Mouse (Mus musculus): ENCODE results near the gene Dmrta1.
"Not testable (repeated sequence)": the region's sequence is repeated elsewhere in the genome, so short reads cannot be mapped to it uniquely, and the experiment has no call there.

Gene Dmrta1

DNA sequence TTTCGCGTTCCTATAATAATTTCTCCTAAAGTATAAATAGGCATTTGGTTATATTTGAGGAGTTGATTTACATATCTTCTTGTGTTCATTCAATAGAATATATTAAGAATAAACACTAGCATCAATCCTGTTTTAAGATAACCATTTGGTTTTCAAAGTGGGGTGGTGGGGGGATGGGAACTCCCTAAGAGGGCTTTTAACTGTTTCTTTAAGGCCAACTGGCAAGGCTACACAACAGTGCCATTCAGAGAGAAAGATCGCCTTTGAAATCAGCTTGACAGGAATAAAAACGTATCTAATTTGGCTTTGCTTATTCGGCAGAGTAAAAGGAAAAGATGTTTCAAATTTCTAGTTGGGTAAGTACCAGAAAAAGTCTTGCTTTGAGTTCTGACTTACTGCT lies at the start of gene Dmrta1:
Gene Dmrta1 (plus strand): TSS at position 242 of the 400 bp plus-strand sequence.
- in situ Hi-C loops (cut with MboI): no loop called here

DNA sequence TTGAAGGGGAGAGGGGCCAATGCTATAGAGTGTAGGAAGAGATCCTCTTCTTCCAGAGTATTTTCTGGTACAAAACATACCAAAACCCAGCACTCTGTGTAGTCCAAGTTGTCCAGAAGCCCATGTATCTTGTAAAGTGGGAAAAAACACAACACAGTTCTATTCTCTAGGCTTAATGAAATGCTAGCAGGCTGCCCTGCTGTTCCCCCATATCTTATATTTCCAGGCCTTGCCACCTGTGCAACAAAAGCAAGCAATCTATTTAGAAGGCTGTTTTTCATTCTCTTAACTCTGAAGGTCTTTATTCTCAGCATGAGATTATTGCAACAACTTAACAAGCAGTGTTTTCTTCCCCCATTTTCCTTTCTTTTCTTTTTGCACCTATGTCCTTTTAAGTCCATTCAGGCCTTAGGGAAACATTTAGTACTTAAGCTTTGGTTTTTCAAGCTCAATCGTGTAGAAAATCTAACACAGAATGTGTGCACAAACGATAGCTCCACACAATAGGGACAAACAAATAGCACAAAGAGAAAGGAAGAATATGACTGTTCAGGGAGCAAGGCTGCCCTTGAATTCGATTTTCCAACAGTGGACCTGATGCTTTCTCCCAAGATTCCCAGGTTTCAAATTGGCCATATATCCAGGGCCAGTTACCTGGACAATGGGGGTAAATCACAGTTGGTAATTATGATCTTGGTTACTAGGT lies 48.7 kb upstream of the Dmrta1 start:
- in situ Hi-C loops (cut with MboI): no loop called here

DNA sequence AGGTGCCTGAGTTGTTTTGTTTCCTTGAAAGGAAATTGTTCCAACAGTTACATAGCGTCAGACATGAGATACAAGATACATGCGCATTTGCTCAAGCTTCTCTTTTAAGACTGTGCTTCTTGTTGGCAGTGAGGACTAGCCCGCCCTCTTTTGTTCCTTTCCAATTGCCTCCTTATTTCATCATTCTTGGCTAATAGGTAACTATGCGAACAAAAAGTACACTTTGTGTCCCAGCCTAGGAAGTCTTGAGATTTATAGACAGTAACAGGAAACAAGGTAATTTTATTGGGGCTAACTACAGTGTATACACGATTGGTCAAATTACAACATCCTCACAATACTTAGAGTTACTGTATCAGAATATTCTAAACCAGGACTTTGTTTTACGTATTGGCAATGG lies 47.7 kb upstream of the Dmrta1 start:
- in situ Hi-C loops (cut with MboI): no loop called here

DNA sequence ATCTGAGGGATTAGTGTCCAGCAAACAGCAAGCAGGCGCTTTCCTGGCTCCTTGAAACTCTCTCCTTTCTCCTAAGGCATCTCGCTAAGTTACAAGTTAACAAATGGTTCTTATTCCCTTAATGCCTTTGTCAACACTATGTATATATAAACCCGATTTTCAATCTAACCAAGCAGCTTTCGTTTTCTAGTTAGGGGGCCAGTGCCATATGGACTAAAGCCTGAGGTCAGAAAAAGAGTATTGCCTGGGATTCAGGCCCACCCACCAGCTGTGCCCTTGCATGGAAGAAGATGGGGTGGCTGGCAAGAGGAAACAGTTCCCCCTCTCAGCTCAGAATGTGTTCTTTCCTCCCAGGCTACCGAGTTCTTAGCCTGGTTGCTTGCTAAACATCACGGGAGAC lies 40.6 kb upstream of the Dmrta1 start:
- in situ Hi-C loops (cut with MboI): no loop called here

DNA sequence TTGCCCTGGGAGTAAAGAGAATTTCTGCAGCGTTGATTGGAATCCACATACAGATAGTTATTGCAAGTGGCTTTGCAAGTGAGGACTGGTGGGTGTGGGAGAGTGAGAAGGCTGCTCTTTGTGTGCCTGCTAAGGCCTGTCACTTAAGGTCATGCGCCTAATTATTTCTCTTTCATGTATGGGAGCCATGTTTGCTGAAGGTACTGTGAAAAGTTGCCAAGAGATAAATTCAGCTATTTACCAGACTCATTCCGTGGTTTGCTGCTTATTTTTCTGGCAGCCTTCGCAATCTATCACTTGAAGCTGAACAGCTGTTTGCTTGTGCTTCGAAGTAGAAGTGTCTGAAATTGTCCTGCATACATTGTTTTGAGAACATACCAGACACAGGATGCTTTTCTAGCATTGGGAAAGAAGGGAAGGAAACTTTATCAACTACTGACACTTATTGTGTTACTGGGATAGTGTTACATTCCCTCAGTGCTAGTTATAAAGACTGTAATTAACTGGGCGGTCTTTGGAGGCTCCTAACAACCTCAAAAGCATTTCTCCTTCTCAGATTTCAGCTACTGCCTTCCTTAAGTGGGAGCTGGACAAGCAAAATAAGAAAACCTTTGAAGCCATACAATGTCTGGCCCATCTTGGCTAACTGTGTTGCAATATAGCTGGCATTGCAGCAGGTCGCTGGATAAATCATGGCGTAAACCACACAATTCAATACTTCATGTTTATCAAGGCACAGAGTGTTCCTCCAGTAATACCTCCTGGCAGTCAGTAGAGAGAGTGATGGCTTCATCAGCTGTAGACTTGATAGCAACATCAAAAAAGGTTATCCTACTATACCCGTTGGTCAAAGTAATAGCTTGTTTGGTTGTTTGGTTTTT lies 34.8 kb upstream of the Dmrta1 start:
- in situ Hi-C loops (cut with MboI): no loop called here

DNA sequence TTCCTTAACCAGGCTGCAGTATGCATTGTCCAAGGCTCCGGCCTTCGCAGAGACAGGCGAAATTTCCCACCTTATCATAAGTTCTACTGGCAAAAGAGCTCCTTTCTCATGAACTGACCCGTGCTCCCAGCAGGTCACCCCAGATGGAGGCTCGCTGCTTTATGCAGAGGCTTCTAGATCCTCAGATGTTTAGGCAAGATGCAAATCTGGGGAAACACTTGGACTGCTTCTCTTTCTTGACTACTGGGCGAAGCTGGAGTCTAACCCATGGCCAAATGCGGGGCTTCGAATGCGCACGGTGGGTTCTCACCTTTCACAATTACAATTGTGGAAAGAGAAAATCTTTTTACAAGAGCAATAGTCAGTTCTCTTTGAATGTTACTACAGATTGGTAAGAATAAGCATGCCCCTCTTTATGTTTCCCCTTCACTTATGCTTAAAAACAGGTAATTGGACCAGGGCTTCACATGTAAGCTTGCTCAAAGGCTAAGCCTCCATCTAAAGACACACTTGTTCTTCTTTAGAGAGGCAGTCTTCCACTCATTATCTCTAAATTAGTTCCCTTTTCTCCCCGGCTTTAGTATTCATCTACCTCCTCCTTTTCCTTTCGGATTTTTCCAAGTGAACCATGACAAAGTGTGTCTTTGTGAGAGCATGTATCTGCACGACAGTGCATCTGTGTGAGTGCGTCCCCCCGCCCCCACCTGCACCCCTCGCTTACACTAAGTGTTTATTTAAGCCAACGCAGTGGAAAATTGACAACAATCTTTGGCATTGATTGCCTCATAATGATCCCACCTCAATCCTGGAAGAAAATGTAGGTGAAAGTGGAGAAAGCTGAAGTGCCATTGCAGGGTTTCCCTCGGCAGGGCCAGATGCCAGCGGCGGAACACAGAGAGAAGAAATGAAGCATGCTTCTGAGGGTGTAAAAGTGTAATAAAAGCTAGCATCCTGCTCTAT lies 28.6 kb upstream of the Dmrta1 start:
- in situ Hi-C loops (cut with MboI): no loop called here

DNA sequence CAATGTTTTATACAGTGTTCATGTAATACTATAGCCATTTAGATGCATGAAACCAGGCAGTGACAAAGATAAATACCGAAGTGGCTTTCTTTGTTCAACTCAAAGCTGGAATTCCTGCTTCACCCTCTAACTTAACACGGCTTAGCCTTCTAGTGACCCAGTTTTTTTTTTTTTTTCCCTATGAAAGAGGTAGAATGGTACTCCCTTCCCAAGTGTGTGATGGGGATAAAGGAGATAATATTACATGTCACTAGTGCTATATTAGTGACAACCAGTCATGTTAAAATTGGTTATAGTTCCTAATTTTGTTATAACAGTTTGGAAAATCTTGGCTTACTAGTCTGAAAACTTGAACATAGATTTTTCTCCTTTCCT lies 27.9 kb upstream of the Dmrta1 start:
- in situ Hi-C loops (cut with MboI): no loop called here

DNA sequence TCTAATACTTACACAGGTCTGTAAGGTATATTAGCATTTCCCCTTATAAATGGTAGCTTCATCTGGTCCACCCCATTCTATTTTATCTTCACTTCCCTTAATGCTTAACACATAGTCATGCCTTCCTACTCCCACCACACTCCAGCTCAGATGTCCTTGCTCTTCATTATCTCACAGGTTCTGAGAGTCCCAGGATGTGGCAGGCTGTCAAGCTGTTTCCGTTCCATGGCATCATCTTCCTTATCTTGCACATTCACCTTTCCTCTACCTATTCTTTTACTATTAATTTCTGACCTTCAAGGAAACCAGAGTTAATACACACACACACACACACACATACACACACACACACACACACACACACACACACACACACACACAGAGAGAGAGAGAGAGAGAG lies 27.5 kb upstream of the Dmrta1 start:
- in situ Hi-C loops (cut with MboI): no loop called here

DNA sequence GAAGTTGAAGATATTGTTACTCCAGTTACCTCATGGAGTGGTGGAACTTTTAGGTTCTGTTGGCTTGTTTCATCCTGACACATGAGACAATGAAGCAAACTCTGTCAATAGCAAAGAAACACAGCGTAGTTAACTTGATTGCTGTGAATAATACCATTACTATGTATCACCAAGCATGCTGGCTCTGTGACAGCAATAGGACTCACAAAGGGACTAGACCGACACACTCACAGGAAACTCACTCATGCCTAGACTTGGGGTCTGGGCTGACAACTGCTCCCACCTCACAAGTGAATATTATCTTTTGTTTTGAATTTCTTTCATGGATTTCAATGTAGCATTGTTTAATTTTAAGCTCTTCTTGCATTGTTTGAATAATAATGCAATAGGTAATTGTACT lies 15.8 kb upstream of the Dmrta1 start:
- in situ Hi-C loops (cut with MboI): no loop called here

DNA sequence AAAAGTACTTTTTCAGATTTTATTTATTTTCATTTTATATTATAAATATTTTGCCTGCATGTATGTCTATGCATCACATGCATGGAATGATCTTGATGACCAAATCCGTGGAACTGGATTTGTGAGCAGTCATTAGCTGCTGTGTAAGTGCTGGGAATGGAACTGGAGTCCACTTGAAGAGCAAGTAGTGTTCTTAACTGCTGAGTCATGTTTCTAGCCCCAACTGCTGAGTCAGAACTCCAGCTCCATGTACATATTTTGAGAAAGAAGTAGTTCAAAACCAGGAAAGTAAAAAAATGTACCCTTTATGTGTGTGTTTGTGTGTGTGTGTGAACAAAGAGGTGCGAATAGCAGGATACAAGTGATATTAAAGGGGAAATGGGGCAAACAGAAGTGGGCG lies 4.5 kb upstream of the Dmrta1 start:
- in situ Hi-C loops (cut with MboI): no loop called here

DNA sequence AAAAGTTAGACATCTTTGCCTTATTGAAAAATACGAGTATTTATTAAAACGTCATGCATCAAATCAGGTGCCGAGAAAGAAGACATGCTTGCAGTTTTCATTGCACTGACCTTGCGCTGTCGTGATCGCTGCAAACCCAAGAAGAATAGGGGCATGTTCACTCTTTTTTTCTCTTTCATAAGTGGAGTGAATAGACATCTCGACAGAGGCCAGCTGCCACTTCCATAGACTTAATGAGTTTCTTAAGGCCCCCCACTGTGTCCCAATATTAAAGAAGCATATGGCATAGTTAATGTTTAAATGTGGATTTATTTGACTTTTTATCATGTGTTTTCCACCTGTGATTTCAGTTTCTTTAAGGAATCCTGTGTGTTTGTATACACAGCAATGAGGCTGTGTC lies 1.3 kb upstream of the Dmrta1 start:
- in situ Hi-C loops (cut with MboI): no loop called here

DNA sequence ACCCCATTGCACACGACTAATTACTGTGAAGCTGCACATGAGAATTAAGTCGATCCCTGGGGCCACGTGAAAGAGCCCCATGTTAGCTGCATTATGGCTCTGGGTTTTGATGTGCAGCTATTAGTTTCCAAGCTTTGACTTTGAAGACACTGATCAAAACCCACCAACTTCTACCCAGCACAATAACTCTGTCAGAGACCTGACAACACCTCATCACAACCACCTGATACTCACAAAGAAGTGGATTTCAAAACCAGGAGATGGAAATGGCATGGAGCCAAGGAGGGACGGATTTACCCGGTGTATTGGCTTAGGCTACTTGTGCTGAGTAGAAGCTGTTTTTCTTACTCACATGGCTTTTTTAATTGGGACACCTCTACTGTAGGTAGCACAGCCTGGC lies 523 bp upstream of the Dmrta1 start:
- in situ Hi-C loops (cut with MboI): no loop called here

DNA sequence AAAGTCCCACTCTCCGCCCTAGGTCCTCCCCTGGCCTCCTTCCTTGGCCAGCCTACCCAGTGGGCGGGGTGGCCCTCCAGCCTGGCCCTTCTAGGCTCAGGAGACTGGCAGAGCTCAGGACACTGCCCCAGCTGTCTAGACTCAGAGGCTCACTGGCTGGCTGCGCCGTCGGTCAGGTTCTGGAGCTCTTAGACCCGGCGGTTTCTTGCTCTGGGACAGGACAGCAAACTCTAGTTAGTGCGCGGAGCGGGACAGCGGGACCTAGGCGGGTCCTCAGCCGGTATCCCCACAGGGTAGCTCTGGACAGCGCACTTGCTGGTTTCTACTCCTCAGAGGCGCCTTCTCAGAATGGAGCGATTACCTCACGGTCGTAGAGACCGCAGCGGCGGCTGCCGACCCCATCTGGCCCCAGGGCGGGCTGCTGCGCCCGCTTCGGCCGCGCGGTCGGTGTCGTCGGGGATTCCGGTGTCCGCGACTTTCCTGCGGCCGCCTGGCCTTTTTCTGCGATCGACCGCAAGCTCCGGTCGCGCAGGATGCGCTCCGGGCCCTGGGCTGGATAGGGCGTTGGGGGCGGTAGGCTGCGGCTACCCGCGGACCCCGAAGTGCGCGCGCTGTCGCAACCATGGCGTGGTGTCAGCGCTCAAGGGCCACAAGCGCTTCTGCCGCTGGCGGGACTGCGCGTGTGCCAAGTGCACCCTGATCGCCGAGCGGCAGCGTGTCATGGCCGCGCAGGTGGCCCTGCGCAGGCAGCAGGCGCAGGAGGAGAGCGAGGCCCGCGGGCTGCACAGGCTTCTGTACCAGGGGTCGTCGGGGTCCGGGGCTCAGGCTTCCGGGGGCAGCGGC lies 8.9 kb downstream of the Dmrta1 start:
- in situ Hi-C loops (cut with MboI): no loop called here

DNA sequence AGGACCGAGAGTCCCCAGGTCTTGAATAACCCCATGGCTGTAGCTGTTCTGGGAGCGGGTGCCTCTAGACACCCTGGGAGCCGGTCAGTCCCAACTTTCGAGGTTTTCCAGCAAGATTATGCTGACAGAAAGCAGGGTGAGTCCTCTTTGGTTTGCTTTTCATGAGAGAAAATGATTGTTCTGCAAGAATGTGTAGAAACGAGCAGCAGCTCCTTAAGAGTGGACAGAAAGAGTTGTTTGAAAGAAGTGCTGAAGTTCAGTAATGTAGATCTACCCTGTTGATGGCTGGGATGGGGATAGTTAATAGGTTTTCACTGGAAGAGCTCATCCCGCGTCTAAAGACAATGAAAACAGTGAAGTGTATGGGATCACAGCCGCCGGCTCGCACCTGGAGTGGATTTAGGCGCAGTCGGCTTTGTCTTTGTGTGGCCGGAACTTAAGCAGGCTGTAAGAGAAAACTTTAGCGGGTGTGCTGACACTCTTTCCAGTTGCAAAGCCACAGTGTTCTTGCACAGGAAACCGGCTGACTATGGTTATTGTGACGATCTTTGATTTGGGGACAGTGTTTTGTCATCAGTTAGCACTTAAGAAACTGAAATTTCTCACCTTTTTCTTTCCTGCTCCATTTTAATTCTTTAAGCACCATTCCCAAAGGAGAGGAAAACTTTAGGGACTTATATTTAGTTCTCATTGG lies 9.7 kb downstream of the Dmrta1 start:
- in situ Hi-C loops (cut with MboI): no loop called here

DNA sequence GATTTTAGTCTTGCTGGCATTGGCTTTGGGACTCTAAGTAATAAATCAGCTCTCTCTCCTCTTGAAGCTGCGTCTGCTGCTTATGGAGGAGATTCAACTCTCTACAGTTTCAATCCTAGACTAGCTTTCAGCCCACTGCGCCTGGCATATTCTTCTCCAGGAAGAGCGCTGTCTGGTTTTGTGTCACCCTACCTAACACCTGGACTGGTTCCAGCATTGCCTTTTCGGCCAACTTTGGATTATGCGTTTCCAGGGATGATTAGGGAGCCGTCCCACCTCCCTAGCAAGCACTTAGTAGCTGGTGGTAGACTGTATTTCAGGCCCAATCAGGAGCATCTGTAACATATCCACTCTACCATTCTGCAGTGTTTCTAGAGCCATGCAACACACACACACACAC lies 12.7 kb downstream of the Dmrta1 start:
- in situ Hi-C loops (cut with MboI): no loop called here

DNA sequence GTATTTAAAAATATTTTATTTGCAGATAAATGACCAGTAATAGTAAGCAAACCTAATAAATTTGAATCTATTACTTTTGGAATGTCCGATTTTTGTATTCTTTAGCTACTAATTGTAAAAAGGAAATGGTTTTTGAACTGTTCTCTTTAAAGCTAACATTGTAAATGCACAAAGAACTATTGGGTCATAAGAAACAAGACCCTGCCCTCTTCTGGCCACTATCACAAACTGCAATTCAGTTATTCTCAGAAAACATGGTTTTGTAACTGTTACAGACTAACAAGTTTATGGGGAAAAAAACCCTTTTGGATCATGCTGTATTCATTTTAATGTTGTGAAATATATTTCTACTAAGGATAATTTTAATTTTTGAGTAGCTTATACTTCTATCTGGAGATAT lies 13.5 kb downstream of the Dmrta1 start:
- in situ Hi-C loops (cut with MboI): no loop called here

DNA sequence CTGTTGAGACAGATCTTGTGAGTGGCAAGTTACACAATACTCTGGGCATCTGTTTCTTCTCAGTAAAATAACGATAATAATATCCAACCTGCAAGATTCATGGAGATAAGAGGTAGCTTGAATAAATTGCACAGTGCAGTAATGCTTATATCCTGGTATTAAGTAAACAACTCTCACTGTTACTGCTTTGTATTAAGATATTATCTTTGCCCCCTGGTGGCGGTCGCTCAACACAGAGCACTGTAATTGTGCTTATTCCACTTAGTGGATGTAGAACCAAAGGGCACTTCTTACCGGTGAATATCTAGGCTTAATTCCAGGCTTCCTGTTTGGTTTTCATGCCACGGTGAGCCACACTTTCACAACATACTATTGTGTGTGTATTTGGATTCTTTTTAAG lies 16.4 kb downstream of the Dmrta1 start:
- in situ Hi-C loops (cut with MboI): no loop called here

DNA sequence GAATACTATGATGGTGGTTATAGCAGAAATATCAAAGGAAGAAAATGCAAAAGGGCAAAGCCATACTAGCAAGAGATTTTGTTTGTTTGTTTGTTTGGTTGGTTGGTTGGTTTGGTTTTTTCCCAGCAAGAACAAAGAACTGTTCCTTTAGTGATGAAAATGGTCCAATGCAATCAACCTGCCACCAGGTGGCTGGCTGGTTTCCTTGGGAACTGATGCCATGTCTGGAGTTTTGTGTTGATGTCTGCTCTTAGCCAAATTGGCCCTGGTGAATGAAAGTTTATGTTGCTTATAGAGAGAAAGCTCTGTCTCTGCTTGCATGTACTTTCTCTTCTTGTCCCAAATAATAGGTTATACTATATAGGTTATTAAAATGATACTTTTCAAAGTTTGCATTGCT lies 18.7 kb downstream of the Dmrta1 start:
- in situ Hi-C loops (cut with MboI): no loop called here

DNA sequence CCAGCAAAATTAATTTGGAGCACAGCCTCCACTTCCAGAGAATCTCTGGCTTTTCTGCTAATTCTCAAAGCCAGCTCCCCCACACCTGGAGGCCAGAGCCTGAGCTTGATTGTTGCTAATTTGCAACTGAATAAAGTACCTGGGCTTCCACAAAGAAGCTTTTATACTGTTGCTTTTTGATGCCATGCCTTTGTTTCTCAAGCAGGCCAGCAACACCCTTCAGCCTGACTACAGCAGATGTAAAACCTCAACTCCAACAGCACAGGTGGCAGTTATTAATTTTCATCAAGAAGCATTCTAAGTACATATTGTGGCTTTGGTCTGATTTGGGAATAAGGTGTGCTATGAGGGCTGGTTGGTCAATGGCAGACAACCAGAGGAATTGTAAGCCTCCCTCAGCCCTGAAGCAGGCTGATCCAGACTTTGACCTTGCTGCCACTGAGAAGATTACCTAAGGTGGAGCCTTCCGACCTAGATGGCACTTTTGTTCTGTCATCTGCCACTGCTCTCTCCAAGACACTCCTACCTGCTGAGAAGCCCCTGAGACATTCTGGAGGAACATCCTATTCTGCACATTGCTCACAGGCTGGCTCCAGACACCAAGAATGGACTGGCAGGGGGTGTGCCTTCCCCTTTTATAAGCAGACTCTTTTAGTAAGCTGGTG lies 44.4 kb downstream of the Dmrta1 start:
- in situ Hi-C loops (cut with MboI): not testable (repeated sequence)
